Mouse (Mus musculus) large intestine, adult 2 months (tissue): ENCODE results near the gene Kif26a. TPM values are rescaled to one million over a fixed set of nuclear protein-coding genes. Genes with fewer than 3 reads are reported as not detected.

Experiments used
- DNase-seq: peaks from one replicate; pipeline ENCODE4 v3.0.0-alpha.2; 2012; ENCODE audit warnings: low read depth, low spot score
- WGBS: fragments of 180-500 bp; shearing (Covaris S2); methylation state at CpG from one replicate; pipeline ENCODE4 v1.1.7; 2018; 5-methylcytosine and 5-hydroxymethylcytosine counted together
- polyA plus RNA-seq: library from polyadenylated mRNA; depleted of rRNA; stranded (reverse); fragments of >200 nt; gene quantifications from 2 replicates; pipeline ENCODE4 v1.2.3, GENCODE M21; 2012; rRNA removed

Kif26a gene
- 0.95 and 1.6 TPM in 2 replicates for polyA plus RNA-seq

DNA sequence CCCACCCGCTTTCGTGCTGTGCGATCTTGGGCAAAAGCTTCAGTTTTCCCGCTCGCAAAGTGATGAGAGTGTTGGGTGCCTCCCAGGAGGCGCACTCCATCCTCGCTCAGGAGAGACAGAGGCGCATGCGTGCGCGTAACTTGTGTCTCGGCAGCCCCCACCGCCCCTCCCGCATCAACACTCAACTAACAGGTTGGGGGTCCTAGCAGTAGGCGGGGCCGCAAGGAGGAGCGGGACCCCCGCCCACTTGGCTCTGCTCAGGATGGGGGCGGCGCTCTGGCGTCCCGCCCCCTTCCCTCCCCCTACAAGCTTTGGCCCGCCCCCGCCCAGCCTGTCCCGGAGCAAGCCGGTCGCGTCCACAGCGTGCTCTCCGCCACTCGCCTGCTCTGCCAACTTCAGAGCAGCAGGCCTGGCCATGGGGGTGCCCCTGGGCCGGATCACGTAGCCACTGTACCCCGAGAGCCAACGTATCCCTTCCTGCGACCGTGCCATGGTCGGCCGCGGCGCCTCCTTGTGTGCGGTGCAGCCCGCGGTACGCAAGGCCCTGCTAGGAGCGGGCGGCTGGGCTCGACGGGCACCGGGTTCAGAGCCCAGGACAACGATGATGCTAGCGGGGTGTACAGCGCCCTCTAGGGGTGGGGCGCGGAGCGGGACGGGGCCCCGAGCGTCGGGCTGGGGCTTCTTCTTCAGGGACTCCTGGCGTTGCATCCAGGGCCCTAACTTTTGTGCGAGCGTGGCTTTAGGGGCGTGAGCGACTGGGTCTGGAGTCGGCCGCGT, at the start of gene Kif26a:
TSS of gene Kif26a (plus strand) at position 334 of the 777 bp plus-strand sequence.
- no peak for DNase-seq
- WGBS: under 1% methylated on average over 66 of the region's 68 CpGs

DNA sequence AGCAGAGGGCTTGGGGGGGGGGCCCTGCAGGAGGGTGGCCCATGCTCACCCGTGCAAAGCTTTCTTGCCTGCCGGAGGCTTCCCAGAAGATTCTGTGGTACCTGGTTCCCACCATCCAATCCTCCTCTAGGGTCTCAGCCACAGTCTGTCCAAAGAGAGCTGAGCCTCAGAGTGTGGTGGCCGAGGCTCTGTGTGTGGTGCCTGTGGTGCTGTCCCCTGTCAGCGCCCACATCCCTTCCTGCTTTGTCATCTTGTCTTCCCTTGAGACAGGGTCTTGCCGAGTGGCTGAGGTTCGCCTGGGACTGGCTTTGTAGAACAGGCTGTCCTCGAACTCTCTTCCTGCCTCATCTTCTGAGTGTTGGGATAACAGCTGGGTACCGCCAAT, 49.3 kb upstream of the Kif26a start:
- 69% methylated on average over 8 of the region's 8 CpGs for whole genome bisulfite sequencing
- DNase-seq: no peak

DNA sequence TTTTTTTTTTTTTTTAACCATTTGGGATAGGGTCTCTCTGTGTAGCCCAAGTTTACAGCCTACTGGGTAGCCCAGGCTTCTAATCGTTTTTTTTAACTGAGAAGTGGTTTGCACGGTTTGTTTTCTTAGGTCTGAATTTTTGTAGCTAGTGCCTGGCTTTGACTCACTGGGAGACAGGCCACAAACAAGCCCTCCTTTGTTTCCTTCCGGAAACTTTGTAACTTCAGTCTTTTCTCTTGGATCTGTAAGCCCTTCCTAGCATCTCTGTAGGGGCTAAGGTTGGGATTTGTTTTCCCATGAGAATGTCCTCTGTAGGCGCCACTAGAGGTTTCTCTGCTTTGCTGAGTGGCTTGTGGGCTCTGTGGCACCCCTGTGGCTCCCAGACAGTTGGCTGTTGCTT, 45.9 kb upstream of the Kif26a start:
- no peak for DNase-seq
- 57% methylated on average over 4 of the region's 4 CpGs for WGBS

DNA sequence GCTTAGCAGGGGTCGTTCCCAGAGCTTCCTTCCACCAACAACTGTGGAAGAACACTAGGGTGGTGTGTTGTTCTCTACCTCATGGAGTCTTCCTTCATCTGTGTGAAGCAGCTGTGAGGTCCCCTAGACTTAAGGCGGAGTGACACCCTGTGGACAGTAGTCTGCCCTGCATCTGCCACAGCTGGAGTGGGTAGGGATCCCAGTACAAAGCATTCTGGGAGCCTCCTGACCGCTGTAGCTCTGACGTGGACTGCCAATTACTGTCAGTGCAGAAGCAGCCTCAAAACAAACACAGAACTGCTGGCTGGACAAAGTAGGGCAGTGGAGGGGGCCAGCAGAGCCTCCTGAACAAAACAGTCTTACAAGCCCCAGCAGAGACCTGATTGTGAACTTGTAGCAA, 45.0 kb upstream of the Kif26a start:
- DNase-seq: no peak
- WGBS: 48% methylated on average over 4 of the region's 4 CpGs

DNA sequence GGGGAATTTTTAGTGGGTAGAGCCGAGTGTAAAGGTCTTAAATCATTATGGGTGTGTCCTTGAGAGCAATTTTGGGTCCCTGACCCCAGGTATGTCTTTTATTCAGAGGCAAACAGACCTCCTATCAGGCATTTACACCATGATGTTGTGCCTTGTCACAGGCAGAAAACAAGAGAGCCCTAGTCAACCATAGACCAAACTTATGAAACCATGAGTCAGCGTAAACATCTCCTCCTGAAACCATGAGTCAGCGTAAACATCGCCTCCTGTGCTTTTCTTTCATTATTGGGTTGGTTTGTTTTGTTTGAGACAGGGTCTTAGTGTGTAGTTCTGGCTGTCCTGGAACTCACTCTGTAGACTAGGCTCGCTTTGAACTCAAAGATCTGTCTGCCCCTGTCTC, 42.8 kb upstream of the Kif26a start:
- DNase-seq: no peak
- 76% methylated on average over 5 of the region's 5 CpGs for WGBS

DNA sequence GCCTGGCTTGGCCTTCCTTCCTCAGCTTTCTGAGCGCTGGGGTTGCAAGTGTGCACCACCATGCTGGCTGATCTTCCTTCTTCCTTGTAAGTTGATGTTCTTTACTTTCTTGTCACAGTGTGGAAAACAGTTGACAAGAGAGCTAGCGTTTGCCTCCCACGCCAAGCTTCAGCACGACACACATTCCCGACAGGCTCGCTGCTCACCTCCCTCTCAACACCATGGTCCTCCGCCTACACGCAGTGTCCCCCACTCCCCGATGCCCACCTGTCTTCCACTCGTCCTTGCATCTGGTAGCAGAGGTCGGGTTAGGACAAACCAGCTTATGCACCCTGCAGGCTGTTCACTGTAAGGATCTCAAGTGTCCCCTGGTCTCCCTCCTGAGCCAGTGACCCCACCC, 41.1 kb upstream of the Kif26a start:
- WGBS: 93% methylated on average over 11 of the region's 11 CpGs

DNA sequence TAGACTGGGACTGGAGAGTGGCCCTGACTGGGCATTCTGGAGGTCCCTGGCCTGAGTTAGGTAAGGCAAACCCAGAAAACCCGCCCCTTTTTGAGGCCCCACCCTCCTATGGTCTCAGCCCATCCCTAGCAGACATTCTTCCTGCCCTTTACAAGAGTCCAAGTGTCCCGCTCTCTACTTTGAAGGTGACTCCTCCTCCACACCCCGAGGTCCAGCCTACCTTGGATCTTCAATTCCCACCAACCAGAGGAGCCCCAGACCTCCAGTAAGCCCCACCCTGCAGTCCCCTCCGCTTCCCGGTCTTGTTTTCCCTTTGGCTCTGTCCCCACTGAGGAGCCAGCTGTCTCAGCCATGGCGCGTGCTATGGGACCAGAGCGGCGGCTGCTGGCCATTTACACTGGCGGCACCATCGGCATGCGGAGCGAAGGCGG, 39.5 kb upstream of the Kif26a start, which contains the start of gene Aspg:
TSS of gene Aspg (plus strand) at position 139 of the 431 bp plus-strand sequence.
- 2% methylated on average over 14 of the region's 14 CpGs for WGBS
- peak; percentile 64 for DNase-seq

More for the DNA sequence above, 41.1 kb upstream of the Kif26a start:
- no peak for DNase-seq

DNA sequence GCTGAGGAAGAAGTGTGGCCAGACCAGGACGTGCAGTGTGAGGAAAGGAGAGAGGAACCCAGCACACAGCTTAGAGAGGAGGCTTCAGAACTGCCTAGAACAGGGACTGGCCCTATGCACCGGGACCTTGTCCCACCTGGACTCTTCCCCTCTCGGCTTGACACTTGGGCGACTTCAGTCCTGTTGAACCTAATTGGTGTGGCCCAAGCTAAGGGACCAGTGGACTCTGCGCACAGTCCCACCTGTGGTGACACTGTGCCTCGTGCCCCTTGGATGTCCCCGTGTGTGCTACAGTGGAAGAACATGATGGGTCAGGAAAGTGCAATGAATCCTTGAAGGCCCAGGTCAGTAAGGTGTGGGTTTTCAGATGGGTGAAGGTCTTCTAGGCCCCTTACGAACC, 38.3 kb upstream of the Kif26a start:
- DNase-seq: no peak
- WGBS: 65% methylated on average over 8 of the region's 8 CpGs

DNA sequence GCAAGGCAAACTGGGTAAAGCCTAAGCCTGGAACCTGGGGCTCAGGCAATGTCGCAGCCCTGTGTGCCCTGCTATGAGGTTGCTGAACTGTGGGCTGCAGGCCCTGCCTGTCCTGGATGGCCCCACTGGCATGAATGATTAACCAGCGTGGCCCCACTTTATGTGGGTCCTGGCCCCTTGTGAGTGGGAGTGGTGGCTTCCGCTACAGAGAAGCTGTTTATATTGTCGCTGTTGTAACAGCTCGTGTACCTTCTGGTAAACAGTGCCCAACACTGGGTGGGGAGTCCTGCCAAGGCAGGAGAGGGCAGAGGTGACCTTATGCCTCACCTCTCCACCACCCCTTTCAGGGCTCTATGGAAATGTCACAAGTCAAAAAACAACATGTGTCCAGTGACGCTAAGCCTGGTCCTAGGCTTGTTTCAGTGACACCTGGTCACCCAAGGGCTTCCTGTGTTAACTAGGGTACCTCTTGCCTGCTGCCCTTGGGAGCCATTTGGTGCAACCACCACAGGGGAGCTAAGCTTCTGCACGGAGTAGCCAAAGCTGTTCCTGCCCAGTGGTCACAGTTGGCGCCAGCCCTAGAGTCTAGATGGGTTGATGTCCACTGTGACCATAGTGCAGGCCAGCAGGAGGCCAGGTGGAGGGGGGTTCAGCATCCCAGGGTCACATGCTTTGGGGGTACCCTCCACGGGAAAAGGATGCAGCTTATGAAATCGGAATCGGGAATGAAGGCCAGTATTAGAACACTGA, 37.1 kb upstream of the Kif26a start:
- 46% methylated on average over 11 of the region's 11 CpGs for WGBS
- DNase-seq: no peak

DNA sequence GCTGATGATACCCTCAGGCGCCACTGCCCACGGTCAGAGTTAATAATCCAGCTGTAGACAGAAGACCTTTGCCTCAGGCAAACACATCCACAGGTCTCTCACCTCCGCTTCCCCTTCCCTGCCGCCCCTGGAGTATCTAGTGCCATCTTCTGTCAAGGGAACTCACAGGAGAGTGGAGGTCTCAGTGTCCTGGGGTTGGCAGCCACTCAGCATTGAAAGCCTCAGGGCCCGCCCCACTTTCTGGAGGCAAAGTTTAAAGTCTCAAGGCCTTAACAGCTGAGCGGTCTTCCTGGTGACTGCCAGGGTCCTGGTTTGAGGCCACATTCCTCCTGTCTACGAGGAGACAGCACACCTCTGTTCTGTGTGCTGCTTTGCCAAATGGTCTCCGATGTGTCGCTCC, 36.3 kb upstream of the Kif26a start:
- WGBS: 54% methylated on average over 9 of the region's 9 CpGs
- DNase-seq: no peak

DNA sequence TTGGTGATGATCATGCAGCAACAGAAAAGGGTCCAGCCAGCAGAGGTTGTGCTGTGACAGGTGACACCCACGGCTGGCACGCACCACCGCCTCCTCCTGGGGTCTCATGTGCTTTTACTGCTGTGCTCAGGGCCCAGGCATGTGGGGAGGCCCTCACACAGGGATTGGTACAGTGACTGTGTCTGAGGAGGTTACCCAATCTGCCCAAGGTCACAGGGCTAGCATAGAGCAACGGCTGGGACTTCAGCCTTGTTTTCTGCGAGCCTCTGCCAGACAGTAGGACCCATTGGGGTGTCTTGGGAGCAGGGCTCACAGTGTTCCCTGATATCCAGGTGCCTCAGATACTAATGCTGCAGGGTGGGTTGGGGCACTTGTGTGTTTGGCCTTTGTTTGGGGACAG, 34.7 kb upstream of the Kif26a start:
- WGBS: 83% methylated on average over 5 of the region's 5 CpGs
- no peak for DNase-seq

DNA sequence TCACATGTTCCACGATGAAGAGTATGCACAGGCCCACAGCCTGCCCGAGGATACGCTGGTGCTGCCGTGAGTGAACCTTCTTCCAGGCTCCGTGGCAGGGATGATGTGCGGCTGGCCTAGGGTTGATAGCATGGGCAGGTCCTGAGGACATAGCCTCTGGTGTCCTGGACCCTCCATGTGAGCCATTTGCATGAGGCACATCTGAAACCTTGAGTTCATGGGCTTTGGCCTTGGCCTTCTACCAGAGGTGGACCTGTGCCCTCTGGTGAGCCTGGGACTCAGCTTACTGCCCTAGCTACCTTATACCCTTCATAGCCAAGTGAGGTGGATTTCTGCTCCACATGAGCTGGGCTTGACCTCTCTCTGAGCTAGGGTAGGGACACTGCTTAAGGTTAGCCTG, 33.8 kb upstream of the Kif26a start:
- DNase-seq: no peak
- WGBS: 94% methylated on average over 6 of the region's 6 CpGs

DNA sequence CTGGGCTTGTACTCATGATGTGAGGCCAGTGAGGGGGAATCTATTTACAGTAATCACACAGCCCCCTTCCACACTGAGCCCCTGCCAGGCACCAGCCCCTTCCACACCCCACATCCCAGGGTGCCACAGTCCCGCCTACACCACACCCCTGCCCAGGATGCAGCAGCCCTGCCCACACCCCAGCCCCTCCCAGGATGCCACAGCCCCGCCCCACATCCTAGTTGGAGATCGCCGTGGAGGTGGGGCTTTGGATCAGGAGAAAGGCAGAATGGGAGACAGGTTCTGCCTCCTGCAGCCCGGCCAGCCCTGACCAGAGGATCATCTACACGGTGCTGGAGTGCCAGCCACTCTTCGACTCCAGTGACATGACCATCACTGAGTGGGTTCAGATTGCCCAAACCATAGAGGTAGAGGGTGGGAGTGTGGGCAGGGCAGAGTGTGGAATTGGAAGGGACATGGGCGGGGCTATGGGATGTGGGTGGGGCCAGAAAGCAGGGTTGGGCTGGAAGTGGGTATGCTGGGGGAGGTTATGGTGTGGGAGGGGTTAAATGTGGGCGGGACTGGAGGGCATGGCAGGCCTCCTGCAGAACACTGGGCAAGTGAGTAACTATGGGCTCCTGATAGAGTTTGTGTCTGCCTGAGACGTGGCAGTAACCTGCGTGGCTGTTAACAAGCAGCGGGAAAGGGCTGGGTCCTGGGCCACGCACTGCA, 33.2 kb upstream of the Kif26a start:
- DNase-seq: no peak

DNA sequence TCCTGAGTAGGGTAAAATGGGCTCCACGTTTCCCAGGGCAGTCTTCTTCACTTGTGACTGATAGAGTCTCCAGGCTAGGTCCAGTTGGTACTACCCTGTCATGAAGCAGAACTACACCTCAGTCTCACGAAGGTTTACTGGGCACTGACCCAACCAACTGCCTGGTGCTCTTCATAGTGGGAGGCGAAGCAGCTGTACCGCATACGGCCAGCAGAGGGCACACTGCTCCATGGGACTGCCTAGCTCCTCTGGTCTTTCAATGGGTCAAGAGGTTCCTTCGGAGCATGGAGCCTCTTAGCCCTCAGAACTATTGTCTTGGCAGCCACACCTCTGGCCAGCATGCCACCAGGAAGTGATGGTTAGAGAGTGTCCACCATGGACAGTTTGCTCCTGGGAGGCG, 32.3 kb upstream of the Kif26a start:
- WGBS: 14% methylated on average over 7 of the region's 7 CpGs
- DNase-seq: no peak

More for the DNA sequence above, 33.2 kb upstream of the Kif26a start:
- 15% methylated on average over 13 of the region's 13 CpGs for WGBS

DNA sequence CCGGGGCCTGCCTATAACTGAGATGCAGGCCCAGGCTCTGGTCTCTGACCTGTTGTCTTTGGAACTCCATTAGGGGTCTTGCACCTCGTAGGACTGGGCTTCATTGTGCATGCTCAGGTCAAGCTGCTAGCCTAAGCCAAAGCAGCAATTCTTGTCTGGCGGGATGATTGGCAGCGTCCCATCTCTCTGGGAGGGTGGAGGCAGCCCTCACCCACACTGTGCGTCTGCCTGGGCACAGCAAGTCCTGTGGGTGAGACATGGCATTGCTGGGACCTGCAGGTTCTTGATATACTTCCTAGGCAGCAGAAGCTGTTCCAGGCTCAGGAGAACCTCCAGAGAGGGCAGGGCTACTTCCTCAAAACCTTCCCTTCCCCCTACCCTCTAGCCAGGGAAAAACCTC, 29.0 kb upstream of the Kif26a start:
- WGBS: 41% methylated on average over 5 of the region's 5 CpGs
- DNase-seq: no peak

DNA sequence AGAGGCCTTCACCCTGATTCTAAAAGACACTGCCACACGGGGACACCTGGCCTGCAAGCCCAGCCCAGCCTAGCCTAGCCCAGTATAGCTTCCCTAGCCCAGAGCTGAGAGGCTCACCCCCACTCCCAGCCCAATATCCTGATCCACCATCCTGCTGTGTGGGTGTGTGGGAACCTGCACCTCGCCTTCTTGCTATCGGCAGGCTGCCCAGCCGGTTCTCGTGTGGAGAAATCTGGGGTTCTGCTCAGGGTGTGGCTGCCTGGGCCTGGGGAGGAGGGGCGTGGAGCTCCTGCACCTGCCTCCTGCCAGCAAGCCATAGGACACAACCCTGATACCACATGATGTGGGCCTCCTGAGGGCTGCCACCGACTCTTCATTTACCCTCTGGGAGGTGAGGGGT, 28.4 kb upstream of the Kif26a start:
- 32% methylated on average over 7 of the region's 7 CpGs for whole genome bisulfite sequencing
- no peak for DNase-seq

DNA sequence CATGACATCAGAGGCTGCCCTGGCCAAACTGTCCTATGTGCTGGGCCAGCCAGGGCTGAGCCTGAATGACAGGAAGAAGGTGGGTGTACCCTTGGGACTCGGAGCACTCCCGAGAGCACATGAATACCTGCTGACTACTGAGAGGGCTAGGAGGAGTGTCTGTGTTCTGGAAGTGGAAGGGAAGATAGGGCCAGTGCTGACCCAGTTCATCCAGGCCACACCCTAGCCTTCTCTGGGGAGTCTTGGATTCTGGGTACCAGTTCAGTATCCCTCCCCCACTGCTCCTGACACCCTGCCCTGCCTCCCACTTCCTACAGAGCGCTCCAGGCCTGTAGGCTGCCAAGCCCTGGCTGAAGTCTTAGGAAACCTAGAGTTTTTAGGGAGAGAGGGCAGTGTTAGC, 24.8 kb upstream of the Kif26a start:
- no peak for DNase-seq

DNA sequence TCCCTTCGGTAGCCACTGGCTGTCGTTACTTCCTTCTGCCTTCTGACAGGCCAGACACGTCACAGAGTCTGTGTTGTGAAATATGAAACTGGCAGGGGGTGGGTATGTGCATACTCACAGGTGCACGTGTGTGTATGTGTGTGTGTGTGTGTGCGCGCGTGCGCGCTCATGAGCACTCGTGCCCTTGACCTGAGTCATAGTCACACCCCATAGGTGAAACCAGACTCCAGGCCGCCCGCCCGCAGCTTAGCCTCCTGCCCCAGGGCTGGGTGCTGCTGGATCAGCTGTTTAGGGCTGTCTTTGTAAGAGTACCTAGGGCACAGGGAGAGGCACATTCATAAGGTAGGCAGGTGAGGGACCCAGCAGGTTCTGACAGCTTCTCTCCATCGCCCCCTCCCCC, 20.1 kb upstream of the Kif26a start:
- no peak for DNase-seq
- 47% methylated on average over 14 of the region's 14 CpGs for WGBS

More for the DNA sequence above, 24.8 kb upstream of the Kif26a start:
- 84% methylated on average over 3 of the region's 3 CpGs for WGBS

DNA sequence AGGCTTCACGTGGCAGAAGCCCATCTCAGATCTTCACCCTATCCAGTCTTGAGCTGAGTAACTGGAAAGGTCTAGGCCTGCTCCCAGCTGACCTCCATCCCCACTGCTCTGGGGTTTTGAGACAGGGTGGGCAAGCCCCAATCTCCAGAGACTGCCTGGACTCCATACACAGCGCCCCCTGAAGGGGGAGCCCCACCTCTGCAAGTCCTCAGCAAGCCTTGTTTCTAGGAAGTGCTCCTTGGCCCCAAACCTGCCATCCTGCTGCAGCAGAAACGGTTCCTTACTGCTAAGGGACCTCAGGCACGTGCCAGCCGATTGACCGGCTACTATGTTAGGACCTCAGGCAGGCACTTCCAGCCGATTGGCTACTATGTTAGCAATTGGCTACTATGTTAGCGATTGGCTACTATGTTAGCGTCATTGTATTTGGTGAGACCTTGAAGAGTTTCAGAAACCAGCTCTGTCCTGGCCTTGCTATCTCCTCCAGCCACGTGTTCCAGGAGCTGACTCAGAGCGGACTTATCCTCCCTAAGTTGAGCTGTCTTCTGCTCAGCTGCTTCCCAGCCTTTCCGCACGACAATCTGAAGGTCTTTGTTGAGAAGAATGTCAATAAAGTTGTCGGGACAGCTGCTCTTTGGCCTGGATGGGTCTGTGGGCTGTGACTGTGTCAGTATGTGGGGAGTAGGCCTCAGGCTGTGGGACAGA, 18.9 kb upstream of the Kif26a start:
- WGBS: 73% methylated on average over 14 of the region's 14 CpGs
- no peak for DNase-seq

DNA sequence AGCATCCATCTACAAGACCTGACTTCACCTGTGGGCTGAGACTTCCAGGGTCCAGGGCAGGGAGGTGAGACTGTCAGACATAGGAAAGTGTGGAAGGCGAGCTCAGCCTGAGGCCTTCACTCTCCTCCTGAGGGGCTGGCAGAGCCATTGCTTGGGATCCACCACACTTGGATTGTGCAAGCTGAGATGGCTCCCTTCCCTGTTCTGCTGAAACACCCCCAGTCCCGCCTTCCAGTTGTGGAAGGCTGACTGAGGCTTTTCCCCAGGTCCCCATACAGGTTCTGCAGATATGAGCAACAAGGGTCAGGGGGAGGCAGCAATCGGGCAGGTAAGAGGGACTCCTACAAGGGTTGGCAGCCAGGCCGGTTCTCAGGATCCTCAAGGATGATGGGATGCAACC, 17.5 kb upstream of the Kif26a start:
- DNase-seq: no peak
- WGBS: 82% methylated on average over 4 of the region's 4 CpGs
